Mouse (Mus musculus) kidney, embryonic 14.5 days (tissue): ENCODE results near the gene Phlpp2. TPM values are rescaled to one million over a fixed set of nuclear protein-coding genes. Genes with fewer than 3 reads are reported as not detected.
"Not testable (repeated sequence)": the region's sequence is repeated elsewhere in the genome, so short reads cannot be mapped to it uniquely, and the experiment has no call there.

Experiments used
- ATAC-seq: fragments of 200-750 bp; cut with Nextera tagmentation; 2 replicates; pipeline ENCODE4 v1.8.0; 2017; ENCODE audit warnings: moderate number of reproducible peaks, mild to moderate bottlenecking, moderate TSS enrichment, moderate library complexity; ENCODE audit not compliant: low FRiP score, low TSS enrichment
- H3K27ac ChIP-seq: fragments of 300-500 bp; sonication (generic); 2 replicates; pipeline ENCODE4 v1.5.1; 2014; ENCODE audit warnings: low read depth, mild to moderate bottlenecking, low read length, moderate library complexity, mixed read lengths
- H3K27me3 ChIP-seq: fragments of 300-500 bp; sonication (generic); 2 replicates; pipeline ENCODE4 v1.6.1; 2014; ENCODE audit warnings: mild to moderate bottlenecking, low read length; ENCODE audit not compliant: control insufficient read depth, insufficient read depth
- H3K36me3 ChIP-seq: fragments of 300-500 bp; sonication (generic); 2 replicates; pipeline ENCODE4 v1.6.1; 2014; ENCODE audit warnings: low read length, mixed read lengths; ENCODE audit not compliant: control insufficient read depth, insufficient read depth
- H3K4me1 ChIP-seq: fragments of 300-500 bp; sonication (generic); 2 replicates; pipeline ENCODE4 v1.6.1; 2014; ENCODE audit warnings: low read length, mixed read lengths; ENCODE audit not compliant: control insufficient read depth, insufficient read depth
- H3K4me2 ChIP-seq: fragments of 300-500 bp; sonication (generic); replicated peaks from 2 replicates; pipeline ENCODE4 v1.6.1; 2014; ENCODE audit warnings: low read depth, mild to moderate bottlenecking, low read length
- H3K4me3 ChIP-seq: fragments of 300-500 bp; sonication (generic); 2 replicates; pipeline ENCODE4 v1.5.1; 2014; ENCODE audit warnings: mild to moderate bottlenecking, low read length
- H3K9ac ChIP-seq: fragments of 300-500 bp; sonication (generic); 2 replicates; pipeline ENCODE4 v1.6.1; 2014; ENCODE audit warnings: low read depth, mild to moderate bottlenecking, low read length, moderate library complexity
- H3K9me3 ChIP-seq: fragments of 300-500 bp; sonication (generic); 2 replicates; pipeline ENCODE4 v1.6.1; 2016; ENCODE audit warnings: low read length; ENCODE audit not compliant: control insufficient read depth
- WGBS: fragments of 180-500 bp; shearing (Covaris S2); extraction: QIAGEN DNeasy Blood & Tissue Kit; methylation state at CpG from one replicate; pipeline ENCODE4 v1.1.7; 2014; 5-methylcytosine and 5-hydroxymethylcytosine counted together
- polyA plus RNA-seq: library from polyadenylated mRNA; unstranded; fragments of >200 nt; fragmentation: Nextera tagmentation; extraction: Ambion mirVana; gene quantifications from 2 replicates; pipeline ENCODE4 v1.2.1, GENCODE M21; 2014

Gene Phlpp2
- polyA plus RNA-seq, 1 experiment from 2014 or later: 4.3 TPM

GRCm38 (mm10) chr8:109863398-109863797 is 4.9 kb upstream of the Phlpp2 start:
- Histone ChIP-seq H3K4me1 (no peaks in the 10 kb centered on the region), H3K36me3 (peaks cover 39% of the 10 kb centered on the region), H3K4me3 (no peak overlapping the region), H3K9me3 (no peaks in the 10 kb centered on the region), H3K4me2 (no peak overlapping the region), H3K27me3 (no peaks in the 10 kb centered on the region), H3K27ac (no peak overlapping the region), H3K9ac (no peak overlapping the region)
- WGBS: 74% methylated on average over 2 of the region's 2 CpGs
- ATAC-seq: no peak

- Histone ChIP-seq H3K36me3 (peaks cover 31% of the 10 kb centered on the region), H3K27me3 (no peaks in the 10 kb centered on the region), H3K27ac (no peak overlapping the region), H3K4me1 (no peaks in the 10 kb centered on the region), H3K4me3 (no peak overlapping the region), H3K9ac (no peak overlapping the region), H3K9me3 (no peaks in the 10 kb centered on the region), H3K4me2 (no peak overlapping the region)
- WGBS: 84% methylated on average over 2 of the region's 2 CpGs
- ATAC-seq: no peak
Observed at GRCm38 (mm10) chr8:109864798-109865197, 3.5 kb upstream of the Phlpp2 start.

- no peaks in the 10 kb centered on the region for H3K27me3 ChIP-seq
- H3K9ac ChIP-seq: no peak overlapping the region
- H3K36me3 ChIP-seq: peaks cover 24% of the 10 kb centered on the region
- no peak overlapping the region for H3K27ac ChIP-seq
- H3K9me3 ChIP-seq: no peaks in the 10 kb centered on the region
- no peak overlapping the region for H3K4me3 ChIP-seq
- H3K4me1 ChIP-seq: no peaks in the 10 kb centered on the region
- no peak overlapping the region for H3K4me2 ChIP-seq
- 89% methylated on average over 4 of the region's 4 CpGs for WGBS
- no peak for ATAC-seq
Observed at GRCm38 (mm10) chr8:109865536-109865935, 2.8 kb upstream of the Phlpp2 start.

- no peaks in the 10 kb centered on the region for H3K27me3 ChIP-seq
- H3K9ac ChIP-seq: no peak overlapping the region
- H3K4me2 ChIP-seq: no peak overlapping the region
- no peak overlapping the region for H3K27ac ChIP-seq
- no peak for ATAC-seq
- H3K4me3 ChIP-seq: no peak overlapping the region
- WGBS: 92% methylated on average over 5 of the region's 5 CpGs
- no peaks in the 10 kb centered on the region for H3K9me3 ChIP-seq
- H3K36me3 ChIP-seq: peaks cover 13% of the 10 kb centered on the region
- no peaks in the 10 kb centered on the region for H3K4me1 ChIP-seq
Observed at GRCm38 (mm10) chr8:109866690-109867089, 1.7 kb upstream of the Phlpp2 start.

- peak overlapping the region; percentile 92 for H3K9ac ChIP-seq
- no peaks in the 10 kb centered on the region for H3K9me3 ChIP-seq
- peak overlapping the region; percentile 91 for H3K4me3 ChIP-seq
- H3K27me3 ChIP-seq: no peaks in the 10 kb centered on the region
- no peaks in the 10 kb centered on the region for H3K36me3 ChIP-seq
- under 1% methylated on average over 44 of the region's 78 CpGs for WGBS
- H3K4me1 ChIP-seq: no peaks in the 10 kb centered on the region
- peak overlapping the region; percentile 52 for H3K4me2 ChIP-seq
- peak; percentile 88 for ATAC-seq
- peak overlapping the region; percentile 90 for H3K27ac ChIP-seq
Observed at GRCm38 (mm10) chr8:109868680-109869361, 479 bp downstream of the Phlpp2 start.

- ATAC-seq: no peak
- Histone ChIP-seq H3K36me3 (no peaks in the 10 kb centered on the region), H3K4me2 (no peak overlapping the region), H3K9me3 (no peaks in the 10 kb centered on the region), H3K27ac (no peak overlapping the region), H3K4me3 (no peak overlapping the region), H3K9ac (no peak overlapping the region), H3K27me3 (no peaks in the 10 kb centered on the region), H3K4me1 (no peaks in the 10 kb centered on the region)
- WGBS: 85% methylated on average over 1 of the region's 1 CpGs
Observed at GRCm38 (mm10) chr8:109871056-109871455, 2.7 kb downstream of the Phlpp2 start.

- not testable (repeated sequence) for ATAC-seq
- WGBS: 96% methylated on average over 3 of the region's 3 CpGs
Observed at GRCm38 (mm10) chr8:109873800-109874199, 5.5 kb downstream of the Phlpp2 start.

GRCm38 (mm10) chr8:109880012-109880662 is 11.8 kb downstream of the Phlpp2 start:
- no peaks in the 10 kb centered on the region for H3K9me3 ChIP-seq
- H3K4me1 ChIP-seq: no peaks in the 10 kb centered on the region
- ATAC-seq: no peak
- peaks cover 35% of the 10 kb centered on the region for H3K36me3 ChIP-seq
- no peak overlapping the region for H3K9ac ChIP-seq
- WGBS: 87% methylated on average over 5 of the region's 5 CpGs
- H3K4me3 ChIP-seq: no peak overlapping the region
- H3K4me2 ChIP-seq: no peak overlapping the region
- no peaks in the 10 kb centered on the region for H3K27me3 ChIP-seq
- H3K27ac ChIP-seq: no peak overlapping the region

More at GRCm38 (mm10) chr8:109873800-109874199, 5.5 kb downstream of the Phlpp2 start:
- peaks cover 15% of the 10 kb centered on the region for H3K36me3 ChIP-seq
- not testable (repeated sequence) for H3K27ac ChIP-seq, H3K4me2 ChIP-seq, H3K4me1 ChIP-seq, H3K9me3 ChIP-seq, H3K4me3 ChIP-seq, H3K27me3 ChIP-seq, H3K9ac ChIP-seq

GRCm38 (mm10) chr8:109885294-109885693 is 17.0 kb downstream of the Phlpp2 start:
- no peak overlapping the region for H3K4me2 ChIP-seq
- no peaks in the 10 kb centered on the region for H3K4me1 ChIP-seq
- H3K36me3 ChIP-seq: peaks cover 19% of the 10 kb centered on the region
- no peak overlapping the region for H3K9ac ChIP-seq
- no peak for ATAC-seq
- no peak overlapping the region for H3K4me3 ChIP-seq
- H3K27ac ChIP-seq: no peak overlapping the region
- no peaks in the 10 kb centered on the region for H3K27me3 ChIP-seq
- no peaks in the 10 kb centered on the region for H3K9me3 ChIP-seq
